Mouse (Mus musculus): ENCODE data around the gene Ncapd2. TPM values are rescaled to one million over a fixed set of nuclear protein-coding genes. Genes with fewer than 3 reads are reported as not detected.
"Not testable (repeated sequence)": the region's sequence is repeated elsewhere in the genome, so short reads cannot be mapped to it uniquely, and the experiment has no call there.

The Ncapd2 gene
- polyA plus RNA-seq, 2 experiments, result 66.8 to 148 TPM

DNA sequence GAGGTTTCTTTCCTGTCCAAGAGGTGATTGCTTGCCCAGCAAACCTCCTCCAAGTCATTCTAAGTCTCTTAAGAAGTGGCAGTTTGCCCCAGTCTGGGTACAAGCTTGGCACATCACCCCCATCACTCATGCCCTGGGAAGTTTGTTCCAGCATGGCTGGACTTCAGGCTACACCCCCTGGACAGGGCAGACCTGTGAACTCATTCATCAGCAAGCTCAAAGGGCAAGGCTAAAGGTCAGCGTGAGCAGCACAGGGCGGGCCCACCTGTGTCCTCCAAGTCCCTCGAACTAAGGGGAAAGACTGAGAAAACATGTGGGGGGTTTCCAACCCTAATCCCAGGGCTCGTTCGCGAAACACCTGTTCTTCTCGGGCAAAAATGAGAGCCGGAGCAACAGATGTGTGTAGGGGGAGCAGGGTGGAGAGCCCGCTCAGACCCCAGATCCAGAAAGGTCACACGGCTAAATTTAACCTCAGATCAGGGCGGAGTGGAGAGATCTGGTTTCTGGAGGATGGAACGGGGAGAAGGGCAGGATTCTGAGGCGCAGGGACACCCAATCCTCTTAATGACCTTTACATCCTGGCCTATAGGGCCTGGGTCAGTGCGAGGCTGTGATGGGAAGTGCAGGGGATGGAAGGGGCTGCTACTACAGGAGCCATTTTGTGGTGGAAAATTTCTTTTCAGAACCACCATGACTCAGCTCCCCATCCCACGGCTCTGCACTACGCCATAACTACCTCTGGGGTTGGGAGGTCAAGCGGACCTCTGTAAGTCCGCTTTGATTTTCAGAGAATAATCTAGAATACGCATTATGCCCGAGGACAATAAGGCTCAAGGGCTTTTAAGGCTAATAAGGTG lies 27.5 kb downstream of the Ncapd2 start:
- H3K27ac ChIP-seq, result peak overlapping the region; percentile 83
- ATAC-seq (ENCODE audit: insufficient read depth), result no peak
- DNase-seq (ENCODE audit: low read depth in 3 of 3, low spot score in 3 of 3), result no peak
- no peaks in the 10 kb centered on the region for H3K27me3 ChIP-seq (ENCODE audit: control insufficient read depth, insufficient read depth, low read length)
- H3K4me3 ChIP-seq (ENCODE audit: insufficient read depth in 1 of 2, low read depth in 2 of 2, low read length in 2 of 2), result peak overlapping the region; percentile 79 to 93
- H3K9me3 ChIP-seq (ENCODE audit: control insufficient read depth, low read length), result no peaks in the 10 kb centered on the region
- H3K9ac ChIP-seq (replicated peaks), result peak overlapping the region; percentile 91
- 7% methylated on average over 20 of the region's 20 CpGs for WGBS (ENCODE audit: insufficient replicate concordance)
- TF ChIP-seq EP300 (IDR thresholded peaks at IDR 0.05; ENCODE audit: low read depth) (no peak), CTCF (IDR thresholded peaks at IDR 0.05; ENCODE audit: low read depth) (no peak)
- H3K36me3 ChIP-seq (replicated peaks; ENCODE audit: control insufficient read depth, insufficient read depth, low read depth), result peaks cover 31% of the 10 kb centered on the region
- peaks cover 22 to 40% of the 10 kb centered on the region in 2 experiments for H3K4me1 ChIP-seq (replicated peaks; ENCODE audit: control insufficient read depth in 2 of 2, insufficient read depth in 2 of 2, low read length in 1 of 2)
- peak overlapping the region; percentile 93 for H3K4me2 ChIP-seq (ENCODE audit: low read depth)

DNA sequence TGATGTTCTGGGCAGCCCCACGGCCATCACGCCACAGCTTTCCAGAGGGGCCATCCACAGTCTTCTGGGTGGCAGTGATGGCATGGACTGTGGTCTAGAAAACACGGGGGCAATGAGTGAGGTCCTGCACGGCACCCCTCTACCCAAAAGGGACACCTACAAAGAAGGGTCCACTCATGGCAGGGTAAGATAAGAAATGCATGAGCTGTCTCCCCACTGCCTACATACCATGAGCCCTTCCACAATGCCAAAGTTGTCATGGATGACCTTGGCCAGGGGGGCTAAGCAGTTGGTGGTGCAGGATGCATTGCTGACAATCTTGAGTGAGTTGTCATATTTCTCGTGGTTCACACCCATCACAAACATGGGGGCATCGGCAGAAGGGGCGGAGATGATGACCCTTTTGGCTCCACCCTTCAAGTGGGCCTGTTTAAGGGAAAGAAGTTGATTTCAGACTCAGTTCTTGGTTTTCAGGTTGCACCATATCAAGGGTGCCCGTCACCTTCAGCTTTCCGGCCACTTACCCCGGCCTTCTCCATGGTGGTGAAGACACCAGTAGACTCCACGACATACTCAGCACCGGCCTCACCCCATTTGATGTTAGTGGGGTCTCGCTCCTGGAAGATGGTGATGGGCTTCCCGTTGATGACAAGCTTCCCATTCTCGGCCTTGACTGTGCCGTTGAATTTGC lies 28.7 kb downstream of the Ncapd2 start:
- H3K9ac ChIP-seq (replicated peaks); H3K4me2 ChIP-seq (ENCODE audit: low read depth); H3K4me3 ChIP-seq (ENCODE audit: insufficient read depth in 1 of 2, low read depth in 2 of 2, low read length in 2 of 2); H3K27ac ChIP-seq; DNase-seq (ENCODE audit: low read depth in 3 of 3, low spot score in 3 of 3); H3K27me3 ChIP-seq (ENCODE audit: control insufficient read depth, insufficient read depth, low read length); H3K9me3 ChIP-seq (ENCODE audit: control insufficient read depth, low read length); ATAC-seq (ENCODE audit: insufficient read depth): not testable (repeated sequence)
- Histone ChIP-seq H3K4me1 (replicated peaks; ENCODE audit: control insufficient read depth in 2 of 2, insufficient read depth in 2 of 2, low read length in 1 of 2) (peaks cover 22 to 38% of the 10 kb centered on the region in 2 experiments), H3K36me3 (replicated peaks; ENCODE audit: control insufficient read depth, insufficient read depth, low read depth) (peaks cover 19% of the 10 kb centered on the region)
- 62% methylated on average over 9 of the region's 16 CpGs for WGBS (ENCODE audit: insufficient replicate concordance)

DNA sequence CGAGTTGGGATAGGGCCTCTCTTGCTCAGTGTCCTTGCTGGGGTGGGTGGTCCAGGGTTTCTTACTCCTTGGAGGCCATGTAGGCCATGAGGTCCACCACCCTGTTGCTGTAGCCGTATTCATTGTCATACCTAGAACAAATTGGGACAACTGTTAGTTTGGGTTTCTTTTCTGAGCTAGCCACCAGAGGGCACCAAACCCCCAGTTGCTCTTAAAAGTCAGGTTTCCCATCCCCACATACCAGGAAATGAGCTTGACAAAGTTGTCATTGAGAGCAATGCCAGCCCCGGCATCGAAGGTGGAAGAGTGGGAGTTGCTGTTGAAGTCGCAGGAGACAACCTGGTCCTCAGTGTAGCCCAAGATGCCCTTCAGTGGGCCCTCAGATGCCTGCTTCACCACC lies 29.5 kb downstream of the Ncapd2 start:
- not testable (repeated sequence) for H3K27me3 ChIP-seq (ENCODE audit: control insufficient read depth, insufficient read depth, low read length); DNase-seq (ENCODE audit: low read depth in 3 of 3, low spot score in 3 of 3); H3K4me2 ChIP-seq (ENCODE audit: low read depth); H3K9me3 ChIP-seq (ENCODE audit: control insufficient read depth, low read length); ATAC-seq (ENCODE audit: insufficient read depth); H3K9ac ChIP-seq (replicated peaks); H3K27ac ChIP-seq; H3K4me3 ChIP-seq (ENCODE audit: insufficient read depth in 1 of 2, low read depth in 2 of 2, low read length in 2 of 2)
- peaks cover 14 to 31% of the 10 kb centered on the region in 2 experiments for H3K4me1 ChIP-seq (replicated peaks; ENCODE audit: control insufficient read depth in 2 of 2, insufficient read depth in 2 of 2, low read length in 1 of 2)
- TF ChIP-seq CTCF (IDR thresholded peaks at IDR 0.05; ENCODE audit: low read depth), result peak; percentile 70
- H3K36me3 ChIP-seq (replicated peaks; ENCODE audit: control insufficient read depth, insufficient read depth, low read depth), result peaks cover 12% of the 10 kb centered on the region
- WGBS (ENCODE audit: insufficient replicate concordance), result 8% methylated on average over 3 of the region's 5 CpGs

DNA sequence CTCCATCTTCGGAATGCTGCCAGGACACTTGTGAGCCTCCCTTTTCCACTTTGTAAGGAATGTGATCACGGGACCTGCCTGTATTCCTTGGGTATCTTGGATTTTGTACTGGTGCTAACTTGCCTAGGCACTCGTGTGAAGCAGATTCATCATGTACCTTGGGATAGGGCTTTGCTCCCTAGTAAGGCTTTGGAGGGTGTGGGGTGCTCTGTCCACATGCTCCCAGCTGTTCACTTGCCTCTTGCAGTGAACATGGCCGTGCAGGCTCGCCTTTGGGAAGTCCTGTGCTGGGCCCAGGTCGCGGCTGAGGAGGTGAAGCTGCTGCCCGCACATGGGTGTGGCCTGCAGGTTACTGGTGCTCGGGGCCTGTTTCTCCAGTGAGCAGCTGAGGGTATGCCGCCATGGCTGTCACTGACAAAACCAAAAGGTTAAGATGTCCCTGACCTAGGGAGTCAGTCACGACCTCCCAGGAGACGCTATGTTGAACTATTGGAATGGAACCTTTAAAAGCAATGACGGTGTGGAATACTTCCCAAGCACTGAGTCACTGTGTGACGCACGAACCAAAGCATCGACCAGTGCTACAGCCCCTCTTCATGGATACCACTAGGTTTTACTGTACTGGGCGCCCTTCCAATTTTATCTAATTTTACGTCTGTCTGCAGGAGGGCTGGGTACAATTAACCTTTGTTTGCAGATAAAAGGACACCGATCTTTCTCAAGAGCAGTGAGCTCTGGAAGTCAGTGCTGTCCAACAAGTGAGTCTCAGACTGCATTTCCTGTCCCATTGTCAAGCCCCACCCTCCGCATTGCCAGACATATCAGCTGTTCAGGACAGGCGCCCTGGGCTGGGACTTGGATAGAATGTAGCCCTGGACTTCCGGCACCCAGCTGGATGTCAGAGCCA lies 30.4 kb downstream of the Ncapd2 start:
- peak overlapping the region; percentile 28 for H3K4me2 ChIP-seq (ENCODE audit: low read depth)
- peaks cover 12% of the 10 kb centered on the region for H3K36me3 ChIP-seq (replicated peaks; ENCODE audit: control insufficient read depth, insufficient read depth, low read depth)
- no peak for DNase-seq (ENCODE audit: low read depth in 3 of 3, low spot score in 3 of 3)

More for the DNA sequence above, 30.4 kb downstream of the Ncapd2 start:
- 21% methylated on average over 22 of the region's 22 CpGs for WGBS (ENCODE audit: insufficient replicate concordance)
- ATAC-seq (ENCODE audit: insufficient read depth), result no peak
- Histone ChIP-seq H3K27ac (peak overlapping the region; percentile 20; the same call in 1 of the 2 replicates), H3K4me1 (replicated peaks; ENCODE audit: control insufficient read depth in 2 of 2, insufficient read depth in 2 of 2, low read length in 1 of 2) (peaks cover 7 to 26% of the 10 kb centered on the region in 2 experiments), H3K4me3 (ENCODE audit: insufficient read depth in 1 of 2, low read depth in 2 of 2, low read length in 2 of 2) (no peak overlapping the region), H3K27me3 (ENCODE audit: control insufficient read depth, insufficient read depth, low read length) (no peaks in the 10 kb centered on the region), H3K9me3 (ENCODE audit: control insufficient read depth, low read length) (no peaks in the 10 kb centered on the region), H3K9ac (replicated peaks) (no peak overlapping the region)
- TF ChIP-seq EP300 (IDR thresholded peaks at IDR 0.05; ENCODE audit: low read depth) (no peak), CTCF (IDR thresholded peaks at IDR 0.05; ENCODE audit: low read depth) (no peak)

All from liver, embryonic 14.5 days (tissue).